Mouse (Mus musculus) stomach, postnatal 0 days (tissue): Measurements from ENCODE around the gene Psmd13.
A peak's percentile ranks its signal among the peaks of the same experiment; 100 is the strongest.

Experiments used
- CTCF ChIP-seq: IDR thresholded peaks from 2 replicates; pipeline ENCODE4 v1.5.1; 2016; ENCODE audit warnings: antibody characterized with exemption, low read depth, mild to moderate bottlenecking, moderate library complexity
- EP300 ChIP-seq: optimal IDR thresholded peaks from 2 replicates; pipeline ENCODE3; 2016; ENCODE audit warnings: antibody characterized with exemption

DNA sequence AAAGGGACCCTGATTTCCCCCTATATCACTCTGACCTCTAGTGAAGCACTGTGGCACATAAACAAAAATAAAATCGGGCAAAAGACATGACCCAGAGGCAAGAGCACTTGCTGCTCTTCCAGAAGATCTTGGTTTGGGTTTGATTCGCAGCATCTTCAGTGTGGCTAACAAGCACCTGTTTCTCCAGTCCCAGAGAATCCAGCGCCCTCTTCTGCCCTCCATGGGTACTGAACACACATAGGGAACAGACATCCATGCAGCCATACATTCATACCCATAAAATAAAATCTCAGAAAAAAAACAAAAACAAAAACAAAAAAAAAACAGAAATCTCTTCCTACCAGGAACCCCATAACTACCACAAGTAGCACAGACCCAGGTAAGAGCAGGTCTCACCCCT lies 56.7 kb downstream of the Psmd13 start:
- TF ChIP-seq CTCF: peak; percentile 61
- TF ChIP-seq EP300: no peak
